Mouse (Mus musculus): ENCODE data around the gene Plcb2.

Plcb2 gene

GRCm38 (mm10) chr2:118709655-118710221 lies 18.5 kb downstream of the Plcb2 start:
- DNase-seq: no peak

- DNase-seq: no peak
These were observed 19.8 kb downstream of the Plcb2 start for GRCm38 (mm10) chr2:118708472-118708871.

GRCm38 (mm10) chr2:118706436-118706835 lies 21.8 kb downstream of the Plcb2 start:
- no peak for DNase-seq

GRCm38 (mm10) chr2:118703913-118704730 lies 24.1 kb downstream of the Plcb2 start, which contains the start of gene Ankrd63:
Gene Ankrd63, minus strand, starts transcription at chr2:118703963.
- no peak for DNase-seq

GRCm38 (mm10) chr2:118702883-118703761 lies 25.1 kb downstream of the Plcb2 start:
- DNase-seq: no peak

GRCm38 (mm10) chr2:118701971-118702882 lies 26.0 kb downstream of the Plcb2 start:
- no peak for DNase-seq

- DNase-seq: no peak
These were observed 27.1 kb downstream of the Plcb2 start for GRCm38 (mm10) chr2:118701161-118701560.

- peak; percentile 45 for DNase-seq
These were observed 27.8 kb downstream of the Plcb2 start for GRCm38 (mm10) chr2:118700179-118701062.

- no peak for DNase-seq
These were observed 30.3 kb downstream of the Plcb2 start for GRCm38 (mm10) chr2:118697955-118698354.

- no peak for DNase-seq
These were observed 30.8 kb downstream of the Plcb2 start for GRCm38 (mm10) chr2:118697311-118697877.

- DNase-seq: no peak
These were observed 31.6 kb downstream of the Plcb2 start for GRCm38 (mm10) chr2:118696451-118697308.

- peak; percentile 44 for DNase-seq
These were observed 32.5 kb downstream of the Plcb2 start for GRCm38 (mm10) chr2:118695677-118696232.

GRCm38 (mm10) chr2:118693370-118693966 lies 34.8 kb downstream of the Plcb2 start:
- DNase-seq: no peak

GRCm38 (mm10) chr2:118689875-118690274 lies 38.4 kb downstream of the Plcb2 start:
- DNase-seq: no peak

- DNase-seq: no peak
These were observed 40.4 kb downstream of the Plcb2 start for GRCm38 (mm10) chr2:118687791-118688190.

GRCm38 (mm10) chr2:118686693-118687092 lies 41.5 kb downstream of the Plcb2 start:
- DNase-seq: no peak

GRCm38 (mm10) chr2:118685088-118685487 lies 43.1 kb downstream of the Plcb2 start:
- no peak for DNase-seq

- DNase-seq: no peak
These were observed 45.5 kb downstream of the Plcb2 start for GRCm38 (mm10) chr2:118682544-118683260.

All from cerebellum, adult 11-12 months (tissue).